Mouse (Mus musculus) lung, embryonic 14.5 days (tissue): ENCODE measurements around the gene Car11. TPM values are rescaled to one million over a fixed set of nuclear protein-coding genes. Genes with fewer than 3 reads are reported as not detected.

Experiments
- ATAC-seq: fragments of 200-750 bp; cut with Nextera tagmentation; 2 replicates; pipeline ENCODE4 v1.8.0; 2017; ENCODE audit warnings: mild to moderate bottlenecking, moderate TSS enrichment, moderate library complexity; ENCODE audit not compliant: insufficient read depth
- DNase-seq: peaks from one replicate; pipeline ENCODE4 v3.0.0-alpha.2; 2015
- H3K27ac ChIP-seq: fragments of 300-500 bp; sonication (generic); 2 replicates; pipeline ENCODE4 v1.5.1; 2014; ENCODE audit warnings: low read depth, mild to moderate bottlenecking, moderate library complexity
- H3K27me3 ChIP-seq: fragments of 300-500 bp; sonication (generic); 2 replicates; pipeline ENCODE4 v1.6.1; 2014; ENCODE audit warnings: low read length, control low read depth; ENCODE audit not compliant: insufficient read depth
- H3K36me3 ChIP-seq: fragments of 300-500 bp; sonication (generic); 2 replicates; pipeline ENCODE4 v1.6.1; 2014; ENCODE audit warnings: control low read depth; ENCODE audit not compliant: insufficient read depth
- H3K4me1 ChIP-seq: fragments of 300-500 bp; sonication (generic); 2 replicates; pipeline ENCODE4 v1.6.1; 2014; ENCODE audit warnings: antibody characterized with exemption, control low read depth; ENCODE audit not compliant: insufficient read depth
- H3K4me2 ChIP-seq: fragments of 300-500 bp; sonication (generic); 2 replicates; pipeline ENCODE4 v1.6.1; 2014; ENCODE audit warnings: mild to moderate bottlenecking
- H3K4me3 ChIP-seq: fragments of 300-500 bp; sonication (generic); 2 replicates; pipeline ENCODE4 v1.5.1; 2014; ENCODE audit warnings: low read depth, low read length
- H3K9ac ChIP-seq: fragments of 300-500 bp; sonication (generic); 2 replicates; pipeline ENCODE4 v1.6.1; 2014
- H3K9me3 ChIP-seq: fragments of 300-500 bp; sonication (generic); 2 replicates; pipeline ENCODE4 v1.6.1; 2016; ENCODE audit warnings: low read depth, low read length, control low read depth
- CTCF ChIP-seq: IDR thresholded peaks from 2 replicates; pipeline ENCODE4 v1.5.1; 2016; ENCODE audit warnings: antibody characterized with exemption, low read depth
- WGBS: fragments of 180-500 bp; shearing (Covaris S2); extraction: QIAGEN DNeasy Blood & Tissue Kit; methylation state at CpG from one replicate; pipeline ENCODE4 v1.1.7; 2014; 5-methylcytosine and 5-hydroxymethylcytosine counted together
- polyA plus RNA-seq: library from polyadenylated mRNA; unstranded; fragments of >200 nt; fragmentation: Nextera tagmentation; extraction: Ambion mirVana; gene quantifications from 2 replicates; pipeline ENCODE4 v1.2.1, GENCODE M21; 2014

Car11 gene
- polyA plus RNA-seq, 1 experiment from 2014 or later = 2.0 TPM

GRCm38 (mm10) chr7:45723781-45724180 lies 24.1 kb downstream of the Car11 start:
- Histone ChIP-seq H3K9me3 (no peaks in the 10 kb centered on the region), H3K9ac (no peak overlapping the region), H3K27me3 (no peaks in the 10 kb centered on the region), H3K27ac (no peak overlapping the region), H3K4me1 (0 out of 2 replicates have a peak, but pooled peaks cover 5% of the 10 kb centered on the region), H3K36me3 (peaks cover 93% of the 10 kb centered on the region), H3K4me3 (no peak overlapping the region), H3K4me2 (no peak overlapping the region)
- WGBS = 91% methylated on average over 14 of the region's 14 CpGs
- TF ChIP-seq CTCF = no peak
- no peak for DNase-seq
- ATAC-seq = no peak

GRCm38 (mm10) chr7:45725151-45725550 lies 25.5 kb downstream of the Car11 start:
- no peaks in the 10 kb centered on the region for H3K4me1 ChIP-seq
- peaks cover 82% of the 10 kb centered on the region for H3K36me3 ChIP-seq
- ATAC-seq (no peak), DNase-seq (no peak)
- no peak for TF ChIP-seq CTCF
- no peak overlapping the region for H3K9ac ChIP-seq
- H3K9me3 ChIP-seq = no peaks in the 10 kb centered on the region
- 88% methylated on average over 9 of the region's 9 CpGs for WGBS
- H3K4me3 ChIP-seq = no peak overlapping the region
- no peak overlapping the region for H3K27ac ChIP-seq
- H3K27me3 ChIP-seq = no peaks in the 10 kb centered on the region
- H3K4me2 ChIP-seq = no peak overlapping the region

GRCm38 (mm10) chr7:45725713-45726112 lies 26.1 kb downstream of the Car11 start, which contains the start of gene Spaca4:
Gene Spaca4, minus strand, starts transcription at chr7:45725813.
- 87% methylated on average over 11 of the region's 11 CpGs for WGBS
- no peak for TF ChIP-seq CTCF
- Histone ChIP-seq H3K4me1 (no peaks in the 10 kb centered on the region), H3K27ac (no peak within 1 kb of the TSS), H3K4me3 (no peak within 1 kb of the TSS), H3K36me3 (peaks cover 76% of the 10 kb centered on the region), H3K27me3 (no peaks in the 10 kb centered on the region), H3K9me3 (no peaks in the 10 kb centered on the region), H3K4me2 (no peak within 1 kb of the TSS), H3K9ac (no peak within 1 kb of the TSS)
- ATAC-seq (no peak), DNase-seq (no peak)

GRCm38 (mm10) chr7:45726419-45726818 lies 26.8 kb downstream of the Car11 start:
- H3K27me3 ChIP-seq = no peaks in the 10 kb centered on the region
- ATAC-seq = no peak
- H3K36me3 ChIP-seq = peaks cover 69% of the 10 kb centered on the region
- WGBS = 84% methylated on average over 10 of the region's 10 CpGs
- no peaks in the 10 kb centered on the region for H3K4me1 ChIP-seq
- H3K9me3 ChIP-seq = no peaks in the 10 kb centered on the region
- no peak overlapping the region for H3K4me2 ChIP-seq
- H3K4me3 ChIP-seq = no peak overlapping the region
- no peak overlapping the region for H3K9ac ChIP-seq
- no peak for TF ChIP-seq CTCF
- no peak overlapping the region for H3K27ac ChIP-seq
- no peak for DNase-seq

GRCm38 (mm10) chr7:45727625-45728024 lies 28.0 kb downstream of the Car11 start:
- no peak for ATAC-seq
- Histone ChIP-seq H3K9me3 (no peaks in the 10 kb centered on the region), H3K9ac (no peak overlapping the region), H3K4me2 (no peak overlapping the region), H3K4me1 (no peaks in the 10 kb centered on the region), H3K36me3 (peaks cover 57% of the 10 kb centered on the region), H3K4me3 (no peak overlapping the region), H3K27me3 (no peaks in the 10 kb centered on the region), H3K27ac (no peak overlapping the region)
- TF ChIP-seq CTCF = no peak
- WGBS = 56% methylated on average over 3 of the region's 3 CpGs
- no peak for DNase-seq

- no peak overlapping the region for H3K4me2 ChIP-seq
- H3K27me3 ChIP-seq = no peaks in the 10 kb centered on the region
- no peaks in the 10 kb centered on the region for H3K9me3 ChIP-seq
- ATAC-seq (peak; percentile 58; the same call in 1 of the 2 replicates), DNase-seq (peak; percentile 77)
- no peak overlapping the region for H3K4me3 ChIP-seq
- WGBS = 13% methylated on average over 16 of the region's 16 CpGs
- peak; percentile 80 for TF ChIP-seq CTCF
- H3K27ac ChIP-seq = no peak overlapping the region
- H3K9ac ChIP-seq = no peak overlapping the region
- H3K36me3 ChIP-seq = peaks cover 25% of the 10 kb centered on the region
- no peaks in the 10 kb centered on the region for H3K4me1 ChIP-seq
Measured at GRCm38 (mm10) chr7:45730727-45731431, 31.2 kb downstream of the Car11 start.

GRCm38 (mm10) chr7:45733477-45733876 lies 33.8 kb downstream of the Car11 start:
- no peaks in the 10 kb centered on the region for H3K4me1 ChIP-seq
- H3K9ac ChIP-seq = no peak overlapping the region
- WGBS = 72% methylated on average over 5 of the region's 5 CpGs
- H3K36me3 ChIP-seq = peaks cover 5% of the 10 kb centered on the region
- ATAC-seq = no peak
- H3K4me2 ChIP-seq = no peak overlapping the region
- H3K27me3 ChIP-seq = no peaks in the 10 kb centered on the region
- H3K4me3 ChIP-seq = no peak overlapping the region
- no peak for DNase-seq
- no peak for TF ChIP-seq CTCF
- H3K27ac ChIP-seq = no peak overlapping the region
- no peaks in the 10 kb centered on the region for H3K9me3 ChIP-seq
